In genomic region chr11:70005521-70005920, GRCm38 (mm10) we compare ENCODE assay signal across 11 mouse cellular contexts. TPM values are rescaled to one million over a fixed set of nuclear protein-coding genes. Genes with fewer than 3 reads are reported as not detected.
DNase-seq lines count a peak whose midpoint lies in the region; ATAC-seq and TF ChIP-seq lines count a peak whose summit lies in the region.
"Had no signal": no experiment of that assay in that cellular context is flagged by ENCODE, and none has a peak within 500 bp of the region (broad histone marks: within the 10 kb centered on the region; RNA-seq: fewer than 3 reads in every experiment).

No protein-coding gene starts in this region.

- H3K4me2 ChIP-seq in kidney, embryonic 16.5 days (replicated peaks; ENCODE audit: low read depth, low read length) = no peak overlapping the region
- H3K4me2 ChIP-seq in liver, embryonic 14.5 days (ENCODE audit: low read depth) = no peak overlapping the region

- no peak for DNase-seq in kidney, adult 8-10 months
- DNase-seq in CD4-positive, CD25-positive, alpha-beta regulatory T cell, adult 2 months (ENCODE audit: low read depth, low spot score) = peak; percentile 72
- DNase-seq in Muller cell, postnatal 12 days (ENCODE audit: inconsistent ontology term) = peak; percentile 17
- no peak for DNase-seq in liver, embryonic 14.5 days (ENCODE audit: low read depth in 3 of 3, low spot score in 3 of 3)
- no peak for DNase-seq in left cerebral cortex, adult 11 months (ENCODE audit: low spot score)
- no peak for DNase-seq in urinary bladder, postnatal 10 days (ENCODE audit: low spot score)
- no peak for DNase-seq in testis, postnatal 14 days (ENCODE audit: low spot score)
- DNase-seq: kidney, adult 18-20 months; right cerebral cortex, postnatal 25 days had no signal

- peak; percentile 36; the same call in 1 of the 2 replicates for ATAC-seq in kidney, embryonic 16.5 days (ENCODE audit: low FRiP score, low TSS enrichment)
- ATAC-seq in liver, embryonic 14.5 days (ENCODE audit: insufficient read depth) = no peak

- no peak overlapping the region for H3K4me3 ChIP-seq in kidney, embryonic 16.5 days (ENCODE audit: low read length)
- no peak overlapping the region for H3K4me3 ChIP-seq in liver, embryonic 14.5 days (ENCODE audit: insufficient read depth in 1 of 2, low read depth in 2 of 2, low read length in 2 of 2)

- H3K4me1 ChIP-seq in kidney, embryonic 16.5 days (ENCODE audit: insufficient read depth, low read length) = peaks cover 25% of the 10 kb centered on the region
- H3K4me1 ChIP-seq in liver, embryonic 14.5 days (replicated peaks; ENCODE audit: control insufficient read depth in 2 of 2, insufficient read depth in 2 of 2, low read length in 1 of 2) = peaks cover 7 to 13% of the 10 kb centered on the region in 2 experiments

- peak; percentile 75 for TF ChIP-seq CTCF in liver, embryonic 14.5 days (IDR thresholded peaks at IDR 0.05; ENCODE audit: low read depth)

- no peaks in the 10 kb centered on the region for H3K9me3 ChIP-seq in kidney, embryonic 16.5 days (ENCODE audit: low read length)
- H3K9me3 ChIP-seq in liver, embryonic 14.5 days (ENCODE audit: control insufficient read depth, low read length) = no peaks in the 10 kb centered on the region

- 56% methylated on average over 5 of the region's 5 CpGs for WGBS in kidney, embryonic 16.5 days
- WGBS in liver, embryonic 14.5 days (ENCODE audit: insufficient replicate concordance) = 61% methylated on average over 5 of the region's 5 CpGs

- no peak for TF ChIP-seq EP300 in liver, embryonic 14.5 days (IDR thresholded peaks at IDR 0.05; ENCODE audit: low read depth)

- no peaks in the 10 kb centered on the region for H3K27me3 ChIP-seq in kidney, embryonic 16.5 days (ENCODE audit: insufficient read depth, low read length)
- no peaks in the 10 kb centered on the region for H3K27me3 ChIP-seq in liver, embryonic 14.5 days (ENCODE audit: control insufficient read depth, insufficient read depth, low read length)

- H3K36me3 ChIP-seq in kidney, embryonic 16.5 days (ENCODE audit: insufficient read depth, low read length) = peaks cover 61% of the 10 kb centered on the region
- peaks cover 15% of the 10 kb centered on the region for H3K36me3 ChIP-seq in liver, embryonic 14.5 days (replicated peaks; ENCODE audit: control insufficient read depth, insufficient read depth, low read depth)

- no peak overlapping the region for H3K9ac ChIP-seq in kidney, embryonic 16.5 days (replicated peaks; ENCODE audit: low read length)
- H3K9ac ChIP-seq in liver, embryonic 14.5 days (replicated peaks) = no peak overlapping the region

- H3K27ac ChIP-seq in kidney, embryonic 16.5 days (ENCODE audit: low read length) = no peak overlapping the region
- H3K27ac ChIP-seq in liver, embryonic 14.5 days = no peak overlapping the region
- H3K27ac ChIP-seq: macrophage had no signal

RNA-seq across cellular contexts. Expression of gene Dvl2, which starts 5.1 kb away (rescaled TPM):
- 39.1 and 40.7 TPM in 2 replicates for polyA plus RNA-seq in kidney, embryonic 16.5 days (2015; fragmentation: Nextera tagmentation; extraction: Ambion mirVana)
- polyA plus RNA-seq in liver, embryonic 14.5 days (2012; rRNA removed) = 4.2 and 4.6 TPM in 2 replicates
- 3.4 and 4.2 TPM in 2 replicates for polyA plus RNA-seq in liver, embryonic 14.5 days (2014; fragmentation: Nextera tagmentation; extraction: Ambion mirVana)

RNA-seq across cellular contexts. Expression of gene Acadvl, which starts 9.7 kb away (rescaled TPM):
- 107 and 114 TPM in 2 replicates for polyA plus RNA-seq in kidney, embryonic 16.5 days (2015; fragmentation: Nextera tagmentation; extraction: Ambion mirVana)
- 27.8 and 40.6 TPM in 2 replicates for polyA plus RNA-seq in liver, embryonic 14.5 days (2012; rRNA removed)
- polyA plus RNA-seq in liver, embryonic 14.5 days (2014; fragmentation: Nextera tagmentation; extraction: Ambion mirVana) = 84.1 and 98.1 TPM in 2 replicates

RNA-seq across cellular contexts. Expression of gene Phf23, which starts 9.9 kb away (rescaled TPM):
- 69.1 and 74.5 TPM in 2 replicates for polyA plus RNA-seq in kidney, embryonic 16.5 days (2015; fragmentation: Nextera tagmentation; extraction: Ambion mirVana)
- polyA plus RNA-seq in liver, embryonic 14.5 days (2012; rRNA removed) = 10.8 and 14.8 TPM in 2 replicates
- polyA plus RNA-seq in liver, embryonic 14.5 days (2014; fragmentation: Nextera tagmentation; extraction: Ambion mirVana) = 11.9 and 12.1 TPM in 2 replicates

RNA-seq across cellular contexts. Expression of gene Dlg4, which starts 11.2 kb away (rescaled TPM):
- 9.3 and 13.2 TPM in 2 replicates for polyA plus RNA-seq in kidney, embryonic 16.5 days (2015; fragmentation: Nextera tagmentation; extraction: Ambion mirVana)
- 1.5 and 1.9 TPM in 2 replicates for polyA plus RNA-seq in liver, embryonic 14.5 days (2012; rRNA removed)
- polyA plus RNA-seq in liver, embryonic 14.5 days (2014; fragmentation: Nextera tagmentation; extraction: Ambion mirVana) = 0.33 and 0.54 TPM in 2 replicates

RNA-seq across cellular contexts. Expression of gene Gabarap, which starts 14.6 kb away (rescaled TPM):
- polyA plus RNA-seq in kidney, embryonic 16.5 days (2015; fragmentation: Nextera tagmentation; extraction: Ambion mirVana) = 437 and 481 TPM in 2 replicates
- polyA plus RNA-seq in liver, embryonic 14.5 days (2012; rRNA removed) = 134 and 140 TPM in 2 replicates
- polyA plus RNA-seq in liver, embryonic 14.5 days (2014; fragmentation: Nextera tagmentation; extraction: Ambion mirVana) = 296 and 300 TPM in 2 replicates

Comparison
In these comparisons a context has a peak if more than half of its experiments do, and no peak if none do; other contexts are left out.
1. DNase-seq: peak in CD4-positive, CD25-positive, alpha-beta regulatory T cell, adult 2 months (single experiment) and Muller cell, postnatal 12 days (single experiment); none in kidney, adult 8-10 months (0 of 2), liver, embryonic 14.5 days (0 of 3), left cerebral cortex, adult 11 months (single experiment), urinary bladder, postnatal 10 days (single experiment) and testis, postnatal 14 days (single experiment).